Mouse (Mus musculus): Measurements from ENCODE around the gene Cdkn2b.

Cdkn2b gene

GRCm38 (mm10) chr4:89286566-89286965 is 24.3 kb downstream of the Cdkn2b start:
- DNase-seq = no peak

GRCm38 (mm10) chr4:89285688-89286087 is 25.2 kb downstream of the Cdkn2b start:
- DNase-seq = no peak

GRCm38 (mm10) chr4:89282661-89283060 is 28.2 kb downstream of the Cdkn2b start:
- no peak for DNase-seq

GRCm38 (mm10) chr4:89282036-89282566 is 28.7 kb downstream of the Cdkn2b start:
- no peak for DNase-seq

GRCm38 (mm10) chr4:89281236-89281635 is 29.6 kb downstream of the Cdkn2b start:
- DNase-seq = no peak

- no peak for DNase-seq
Measured at GRCm38 (mm10) chr4:89279641-89280040, 31.2 kb downstream of the Cdkn2b start.

GRCm38 (mm10) chr4:89277381-89277940 is 33.4 kb downstream of the Cdkn2b start:
- DNase-seq = no peak

GRCm38 (mm10) chr4:89276669-89277219 is 34.1 kb downstream of the Cdkn2b start:
- DNase-seq = no peak

GRCm38 (mm10) chr4:89275811-89276584 is 34.8 kb downstream of the Cdkn2b start:
- no peak for DNase-seq

GRCm38 (mm10) chr4:89274829-89275548 is 35.9 kb downstream of the Cdkn2b start:
- no peak for DNase-seq

- DNase-seq = no peak
Measured at GRCm38 (mm10) chr4:89274006-89274405, 36.8 kb downstream of the Cdkn2b start.

- no peak for DNase-seq
Measured at GRCm38 (mm10) chr4:89273585-89273984, 37.3 kb downstream of the Cdkn2b start.

GRCm38 (mm10) chr4:89272961-89273540 is 37.8 kb downstream of the Cdkn2b start:
- DNase-seq = no peak

- no peak for DNase-seq
Measured at GRCm38 (mm10) chr4:89272101-89272718, 38.6 kb downstream of the Cdkn2b start.

- no peak for DNase-seq
Measured at GRCm38 (mm10) chr4:89257768-89258167, 53.1 kb downstream of the Cdkn2b start.

All from right cerebral cortex, postnatal 14 days (tissue).